Mouse (Mus musculus) brown adipose tissue, adult 24 weeks (tissue): ENCODE measurements at regions not wholly inside any gene's neighbourhood (a gene's known extent, or its start where the extent isn't known, plus 50 kb on each side); places are given as distances from the start of the nearest gene placed in this dataset.
A peak's percentile ranks its signal among the peaks of the same experiment; 100 is the strongest.

Source experiments
- H3K27ac ChIP-seq: fragments of 200-500 bp; replicated peaks from 2 replicates; pipeline ENCODE4 v1.5.1; 2012; ENCODE audit warnings: low read depth, mild to moderate bottlenecking, low read length
- H3K4me1 ChIP-seq: fragments of 200-500 bp; 2 replicates; pipeline ENCODE4 v1.6.1; 2012; ENCODE audit warnings: low read length, mixed read lengths; ENCODE audit not compliant: control insufficient read depth, insufficient read depth, insufficient read length
- H3K4me3 ChIP-seq: fragments of 200-500 bp; 2 replicates; pipeline ENCODE4 v1.5.1; 2012; ENCODE audit warnings: low read depth, mild to moderate bottlenecking, low read length, moderate library complexity; ENCODE audit not compliant: insufficient read depth

GRCm38 (mm10) chr5:47185868-47186267, 797.1 kb upstream of the Slit2 start:
- no peak overlapping the region for H3K27ac ChIP-seq
- H3K4me1 ChIP-seq, result no peaks in the 10 kb centered on the region

GRCm38 (mm10) chr5:47202164-47202914, 780.6 kb upstream of the Slit2 start:
- no peaks in the 10 kb centered on the region for H3K4me1 ChIP-seq
- H3K4me3 ChIP-seq, result no peak overlapping the region
- H3K27ac ChIP-seq, result no peak overlapping the region

More at GRCm38 (mm10) chr5:47185868-47186267, 797.1 kb upstream of the Slit2 start:
- H3K4me3 ChIP-seq, result no peak overlapping the region

GRCm38 (mm10) chr5:47202915-47203296, 780.0 kb upstream of the Slit2 start:
- Histone ChIP-seq H3K4me3 (no peak overlapping the region), H3K27ac (no peak overlapping the region), H3K4me1 (no peaks in the 10 kb centered on the region)

- no peak overlapping the region for H3K27ac ChIP-seq
- no peaks in the 10 kb centered on the region for H3K4me1 ChIP-seq
- no peak overlapping the region for H3K4me3 ChIP-seq
Measured at GRCm38 (mm10) chr5:47210542-47210941, 772.4 kb upstream of the Slit2 start.

GRCm38 (mm10) chr5:47215421-47215820, 767.5 kb upstream of the Slit2 start:
- no peak overlapping the region for H3K27ac ChIP-seq
- no peaks in the 10 kb centered on the region for H3K4me1 ChIP-seq
- H3K4me3 ChIP-seq, result no peak overlapping the region

GRCm38 (mm10) chr5:47225247-47225646, 757.7 kb upstream of the Slit2 start:
- Histone ChIP-seq H3K27ac (no peak overlapping the region), H3K4me3 (no peak overlapping the region), H3K4me1 (no peaks in the 10 kb centered on the region)

GRCm38 (mm10) chr5:47236094-47236493, 746.8 kb upstream of the Slit2 start:
- H3K27ac ChIP-seq, result no peak overlapping the region
- no peak overlapping the region for H3K4me3 ChIP-seq
- no peaks in the 10 kb centered on the region for H3K4me1 ChIP-seq

GRCm38 (mm10) chr5:47240060-47240459, 742.9 kb upstream of the Slit2 start:
- Histone ChIP-seq H3K27ac (no peak overlapping the region), H3K4me1 (no peaks in the 10 kb centered on the region), H3K4me3 (no peak overlapping the region)

GRCm38 (mm10) chr5:47240586-47240985, 742.4 kb upstream of the Slit2 start:
- H3K27ac ChIP-seq, result peak overlapping the region; percentile 54
- H3K4me1 ChIP-seq, result no peaks in the 10 kb centered on the region
- no peak overlapping the region for H3K4me3 ChIP-seq

GRCm38 (mm10) chr5:47254835-47255369, 728.0 kb upstream of the Slit2 start:
- Histone ChIP-seq H3K4me3 (no peak overlapping the region), H3K4me1 (no peaks in the 10 kb centered on the region), H3K27ac (no peak overlapping the region)

- Histone ChIP-seq H3K4me3 (no peak overlapping the region), H3K27ac (no peak overlapping the region), H3K4me1 (no peaks in the 10 kb centered on the region)
Measured at GRCm38 (mm10) chr5:47261658-47262411, 721.1 kb upstream of the Slit2 start.

- H3K27ac ChIP-seq, result no peak overlapping the region
- H3K4me1 ChIP-seq, result peaks cover 2% of the 10 kb centered on the region; the same call in 1 of the 2 replicates
- no peak overlapping the region for H3K4me3 ChIP-seq
Measured at GRCm38 (mm10) chr5:47272642-47273041, 710.3 kb upstream of the Slit2 start.

- Histone ChIP-seq H3K27ac (no peak overlapping the region), H3K4me3 (no peak overlapping the region), H3K4me1 (peaks cover 2% of the 10 kb centered on the region; the same call in 1 of the 2 replicates)
Measured at GRCm38 (mm10) chr5:47273389-47274255, 709.3 kb upstream of the Slit2 start.

GRCm38 (mm10) chr5:47274256-47274638, 708.7 kb upstream of the Slit2 start:
- H3K27ac ChIP-seq, result no peak overlapping the region
- H3K4me1 ChIP-seq, result peaks cover 2% of the 10 kb centered on the region; the same call in 1 of the 2 replicates

More at GRCm38 (mm10) chr5:47274256-47274638, 708.7 kb upstream of the Slit2 start:
- H3K4me3 ChIP-seq, result no peak overlapping the region
